Mouse (Mus musculus): Measurements from ENCODE around the gene Rcl1.

DNA sequence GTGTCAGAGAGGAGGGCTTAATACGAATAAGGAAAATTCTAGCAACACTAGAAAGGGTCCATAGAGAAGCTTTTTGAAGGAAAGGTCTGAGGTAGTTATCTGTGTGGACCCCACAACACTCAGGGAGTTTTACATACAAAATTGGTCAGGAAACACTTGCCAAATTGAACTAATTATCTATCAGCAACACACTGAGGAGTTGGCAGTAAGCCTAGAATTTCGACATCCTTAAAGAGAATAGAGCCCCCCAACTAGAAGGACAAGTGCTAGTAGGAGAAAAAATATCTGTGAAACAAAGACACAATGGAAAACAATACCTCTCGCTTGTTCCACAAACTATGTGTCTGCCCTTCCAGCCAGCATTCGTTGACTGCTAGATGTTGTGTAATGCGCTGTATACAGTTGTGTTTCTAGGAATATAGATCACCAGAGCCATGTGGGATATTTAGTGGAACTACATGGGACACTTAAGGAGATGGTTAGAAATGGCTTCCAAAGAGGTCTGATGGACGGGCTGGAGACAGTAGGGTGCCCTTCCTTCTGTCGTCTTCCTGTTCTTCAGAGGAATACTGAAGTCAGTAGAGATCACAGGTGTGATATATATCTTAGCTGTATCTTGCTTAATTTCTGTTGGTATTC is 63.5 kb downstream of the Rcl1 start:
- TF ChIP-seq POLR2A (IDR thresholded peaks at IDR 0.05; ENCODE audit: low read depth, low read length): no peak
- no peak for TF ChIP-seq CTCF (IDR thresholded peaks at IDR 0.05; ENCODE audit: extremely low read depth, insufficient read depth, insufficient read length, insufficient replicate concordance)
